Mouse (Mus musculus) frontal cortex, postnatal 25 days (tissue): ENCODE data around the gene Lypd5.
A peak's percentile ranks its signal among the peaks of the same experiment; 100 is the strongest.
"Not testable (repeated sequence)": the region's sequence is repeated elsewhere in the genome, so short reads cannot be mapped to it uniquely, and the experiment has no call there.

Experiments
- DNase-seq, 2 experiments: peaks; one replicate each; pipeline ENCODE4 v3.0.0; 2022; ENCODE audit warnings: low spot score in 2 of 2

Gene Lypd5

GRCm38 (mm10) chr7:24384070-24384469 lies 35.1 kb downstream of the Lypd5 start:
- no peak for DNase-seq

GRCm38 (mm10) chr7:24384827-24385226 lies 35.8 kb downstream of the Lypd5 start:
- peak; percentile 61 to 70 for DNase-seq

GRCm38 (mm10) chr7:24387059-24387556 lies 38.1 kb downstream of the Lypd5 start:
- no peak for DNase-seq

- DNase-seq, result no peak
Observed at GRCm38 (mm10) chr7:24389516-24390187, 40.7 kb downstream of the Lypd5 start.

- DNase-seq, result no peak
Observed at GRCm38 (mm10) chr7:24390512-24390911, 41.5 kb downstream of the Lypd5 start.

- DNase-seq, result no peak
Observed at GRCm38 (mm10) chr7:24391077-24391476, 42.1 kb downstream of the Lypd5 start.

- DNase-seq, result no peak
Observed at GRCm38 (mm10) chr7:24391687-24392086, 42.7 kb downstream of the Lypd5 start.

GRCm38 (mm10) chr7:24394054-24394453 lies 45.1 kb downstream of the Lypd5 start:
- DNase-seq, result no peak

GRCm38 (mm10) chr7:24394475-24395161 lies 45.6 kb downstream of the Lypd5 start:
- DNase-seq, result no peak

- no peak for DNase-seq
Observed at GRCm38 (mm10) chr7:24396832-24397231, 47.8 kb downstream of the Lypd5 start.

- DNase-seq, result no peak
Observed at GRCm38 (mm10) chr7:24398364-24398913, 49.4 kb downstream of the Lypd5 start.

GRCm38 (mm10) chr7:24399256-24400081 lies 50.5 kb downstream of the Lypd5 start, which contains the start of gene Smg9:
Gene Smg9 (plus strand): TSS chr7:24399619.
- DNase-seq, result peak; percentile 75 to 94

- DNase-seq, result no peak
Observed at GRCm38 (mm10) chr7:24400082-24400452, 51.1 kb downstream of the Lypd5 start.

GRCm38 (mm10) chr7:24400489-24400888 lies 51.5 kb downstream of the Lypd5 start:
- not testable (repeated sequence) for DNase-seq

- no peak for DNase-seq
Observed at GRCm38 (mm10) chr7:24402851-24403250, 53.9 kb downstream of the Lypd5 start.
